Mouse (Mus musculus) MEL (cell line): ENCODE results near the gene Six1. TPM values are rescaled to one million over a fixed set of nuclear protein-coding genes. Genes with fewer than 3 reads are reported as not detected.

Experiments used
- DNase-seq: peaks from one replicate; pipeline ENCODE4 v3.0.0; 2011; ENCODE audit warnings: low read depth, low spot score
- H3K27ac ChIP-seq: 2 replicates; pipeline ENCODE4 v1.5.1; 2012; ENCODE audit warnings: low read depth, mild to moderate bottlenecking, control low read depth, low read length, moderate library complexity; ENCODE audit not compliant: control insufficient read depth
- H3K27me3 ChIP-seq, 2 experiments: fragments of 150-350 bp in 1 of 2; sonication (generic) in 1 of 2; 2 replicates each; pipeline ENCODE4 v1.6.1; 2012; ENCODE audit warnings: low read length in 2 of 2, mild to moderate bottlenecking in 2 of 2, improper control_type of control experiment in 1 of 2, moderate library complexity in 1 of 2; ENCODE audit not compliant: insufficient read depth in 2 of 2, control insufficient read depth in 1 of 2
- H3K36me3 ChIP-seq, 2 experiments: 2 replicates each; pipeline ENCODE4 v1.6.1; 2012 to 2014; ENCODE audit warnings: low read length in 2 of 2, improper control_type of control experiment in 1 of 2, inconsistent platforms in 1 of 2, mild to moderate bottlenecking in 1 of 2; ENCODE audit not compliant: insufficient read depth in 2 of 2, control insufficient read depth in 1 of 2
- H3K4me1 ChIP-seq, 2 experiments: fragments of 150-350 bp in 1 of 2; sonication (generic) in 1 of 2; 2 replicates each; pipeline ENCODE4 v1.6.1; 2012; ENCODE audit warnings: low read length in 2 of 2, improper control_type of control experiment in 1 of 2, mild to moderate bottlenecking in 1 of 2; ENCODE audit not compliant: insufficient read depth in 2 of 2, control insufficient read depth in 1 of 2
- H3K4me3 ChIP-seq, 2 experiments: fragments of 150-350 bp in 1 of 2; sonication (generic) in 1 of 2; 2 replicates each; pipeline ENCODE4 v1.5.1; 2012; ENCODE audit warnings: low read depth in 2 of 2, low read length in 2 of 2, mild to moderate bottlenecking in 2 of 2, moderate library complexity in 2 of 2, control low read depth in 1 of 2, improper control_type of control experiment in 1 of 2; ENCODE audit not compliant: control insufficient read depth in 1 of 2, insufficient read depth in 1 of 2
- H3K79me2 ChIP-seq: 2 replicates; pipeline ENCODE4 v1.6.1; 2012; ENCODE audit warnings: mild to moderate bottlenecking, low read length, moderate library complexity; ENCODE audit not compliant: control insufficient read depth, poor library complexity, insufficient read depth
- H3K9ac ChIP-seq: 2 replicates; pipeline ENCODE4 v1.6.1; 2012; ENCODE audit warnings: low read depth, mild to moderate bottlenecking, control low read depth, low read length, moderate library complexity; ENCODE audit not compliant: control insufficient read depth, poor library complexity, severe bottlenecking
- H3K9me3 ChIP-seq: fragments of 150-350 bp; sonication (generic); replicated peaks from 2 replicates; pipeline ENCODE4 v1.6.1; 2012; ENCODE audit warnings: mild to moderate bottlenecking, low read length, improper control_type of control experiment, moderate library complexity; ENCODE audit not compliant: insufficient read depth
- CHD1 ChIP-seq: IDR thresholded peaks from 2 replicates; pipeline ENCODE4 v1.6.1; 2012; ENCODE audit warnings: low read depth, mild to moderate bottlenecking, inconsistent platforms, low read length, improper control_type of control experiment
- CTCF ChIP-seq, 3 experiments: IDR thresholded peaks in 2 of 3; conservative IDR thresholded peaks in 1 of 3; 2 replicates each; pipeline ENCODE4 v1.5.1; 2011 to 2012; ENCODE audit warnings: low read length in 3 of 3, low read depth in 2 of 3, mild to moderate bottlenecking in 2 of 3, improper control_type of control experiment in 1 of 3, inconsistent platforms in 1 of 3, mixed read lengths in 1 of 3, moderate library complexity in 1 of 3; ENCODE audit not compliant: control insufficient read depth in 1 of 3, insufficient read depth in 1 of 3, poor library complexity in 1 of 3, severe bottlenecking in 1 of 3
- EP300 ChIP-seq, 2 experiments: IDR thresholded peaks; 2 replicates each; pipeline ENCODE4 v1.6.1; 2011; ENCODE audit warnings: improper control_type of control experiment in 2 of 2, low read length in 2 of 2, low read depth in 1 of 2, mild to moderate bottlenecking in 1 of 2
- ETS1 ChIP-seq: IDR thresholded peaks from 2 replicates; pipeline ENCODE4 v1.6.1; 2012; ENCODE audit warnings: low read depth, mild to moderate bottlenecking, inconsistent platforms, low read length, improper control_type of control experiment, moderate library complexity
- GABPA ChIP-seq: IDR thresholded peaks from 2 replicates; pipeline ENCODE4 v1.6.1; 2012; ENCODE audit warnings: low read depth, mild to moderate bottlenecking, inconsistent platforms, low read length, improper control_type of control experiment, moderate library complexity
- GATA1 ChIP-seq: IDR thresholded peaks from 2 replicates; pipeline ENCODE4 v1.6.1; 2011; ENCODE audit warnings: low read depth, low read length, improper control_type of control experiment
- KAT2A ChIP-seq: conservative IDR thresholded peaks from 2 replicates; pipeline ENCODE4 v1.6.1; 2012; ENCODE audit warnings: low read depth, low read length, improper control_type of control experiment, inconsistent platforms
- MAFK ChIP-seq: IDR thresholded peaks from 2 replicates; pipeline ENCODE4 v1.6.1; 2011; ENCODE audit warnings: low read depth, mild to moderate bottlenecking, low read length, improper control_type of control experiment, borderline replicate concordance
- MXI1 ChIP-seq: IDR thresholded peaks from 2 replicates; pipeline ENCODE4 v1.6.1; 2011; ENCODE audit warnings: mild to moderate bottlenecking, low read depth, low read length, improper control_type of control experiment
- MYC ChIP-seq: IDR thresholded peaks from 2 replicates; pipeline ENCODE4 v1.6.1; 2011; ENCODE audit warnings: low read depth, mild to moderate bottlenecking, low read length, improper control_type of control experiment, moderate library complexity
- NELFE ChIP-seq: IDR thresholded peaks from 2 replicates; pipeline ENCODE4 v1.6.1; 2011; ENCODE audit warnings: low read depth, low read length, improper control_type of control experiment
- POLR2A ChIP-seq, 2 experiments: IDR thresholded peaks; 2 replicates each; pipeline ENCODE4 v1.6.1; 2011 to 2012; ENCODE audit warnings: low read length in 2 of 2, mild to moderate bottlenecking in 2 of 2, control low read depth in 1 of 2, improper control_type of control experiment in 1 of 2, low read depth in 1 of 2, moderate library complexity in 1 of 2; ENCODE audit not compliant: control insufficient read depth in 1 of 2, insufficient read depth in 1 of 2, poor library complexity in 1 of 2
- POLR2AphosphoS2 ChIP-seq: IDR thresholded peaks from 2 replicates; pipeline ENCODE4 v1.6.1; 2011; ENCODE audit warnings: low read length, improper control_type of control experiment
- POLR2AphosphoS5 ChIP-seq: IDR thresholded peaks from 2 replicates; pipeline ENCODE4 v1.6.1; 2012; ENCODE audit warnings: low read depth, borderline replicate concordance, mild to moderate bottlenecking, inconsistent platforms, low read length, moderate library complexity, mixed read lengths
- SIN3A ChIP-seq: IDR thresholded peaks from 2 replicates; pipeline ENCODE4 v1.6.1; 2012; ENCODE audit warnings: low read length, improper control_type of control experiment, inconsistent platforms
- SMC3 ChIP-seq: IDR thresholded peaks from 2 replicates; pipeline ENCODE4 v1.6.1; 2011; ENCODE audit warnings: low read depth, low read length, improper control_type of control experiment
- TCF12 ChIP-seq: IDR thresholded peaks from 2 replicates; pipeline ENCODE4 v1.6.1; 2014; ENCODE audit warnings: low read depth, mild to moderate bottlenecking, inconsistent platforms, low read length, improper control_type of control experiment, moderate library complexity
- UBTF ChIP-seq: IDR thresholded peaks from 2 replicates; pipeline ENCODE4 v1.6.1; 2012; ENCODE audit warnings: low read depth, mild to moderate bottlenecking, inconsistent platforms, low read length, improper control_type of control experiment, moderate library complexity, borderline replicate concordance; ENCODE audit not compliant: insufficient read depth
- USF1 ChIP-seq: IDR thresholded peaks from 2 replicates; pipeline ENCODE4 v1.6.1; 2014; ENCODE audit warnings: low read depth, mild to moderate bottlenecking, inconsistent platforms, low read length, improper control_type of control experiment, moderate library complexity
- USF2 ChIP-seq, 2 experiments: IDR thresholded peaks; 2 replicates each; pipeline ENCODE4 v1.6.1; 2011 to 2012; ENCODE audit warnings: improper control_type of control experiment in 2 of 2, low read length in 2 of 2, borderline replicate concordance in 1 of 2, inconsistent platforms in 1 of 2, low read depth in 1 of 2, mild to moderate bottlenecking in 1 of 2; ENCODE audit not compliant: insufficient read depth in 1 of 2
- ZC3H11A ChIP-seq: IDR thresholded peaks from 2 replicates; pipeline ENCODE4 v1.6.1; 2012; ENCODE audit warnings: low read depth, mild to moderate bottlenecking, inconsistent platforms, low read length, improper control_type of control experiment
- ZKSCAN1 ChIP-seq: IDR thresholded peaks from 2 replicates; pipeline ENCODE4 v1.6.1; 2012; ENCODE audit warnings: low read depth, mild to moderate bottlenecking, inconsistent platforms, low read length, improper control_type of control experiment, moderate library complexity
- ZMIZ1 ChIP-seq: IDR thresholded peaks from 2 replicates; pipeline ENCODE4 v1.6.1; 2012; ENCODE audit warnings: low read depth, mild to moderate bottlenecking, inconsistent platforms, low read length, improper control_type of control experiment, moderate library complexity
- polyA plus RNA-seq, 2 experiments: library from polyadenylated mRNA; stranded (reverse) in 1 of 2; unstranded in 1 of 2; fragments of >175 nt in 1 of 2; fragments of >200 nt in 1 of 2; gene quantifications; 2 replicates each; pipeline versions ENCODE4 v1.2.1 to v1.2.4; 2012; ENCODE audit warnings: low replicate concordance in 2 of 2, low read depth in 1 of 2; ENCODE audit not compliant: insufficient read length in 2 of 2, insufficient read depth in 1 of 2, missing spikeins in 1 of 2
- total RNA-seq: library from RNA; depleted of rRNA; stranded (reverse); fragments of 300-350 nt; gene quantifications from 2 replicates; pipeline ENCODE4 v1.2.3, GENCODE M21; 2012

Six1 gene
- total and polyA plus RNA-seq, 3 experiments = not detected

DNA sequence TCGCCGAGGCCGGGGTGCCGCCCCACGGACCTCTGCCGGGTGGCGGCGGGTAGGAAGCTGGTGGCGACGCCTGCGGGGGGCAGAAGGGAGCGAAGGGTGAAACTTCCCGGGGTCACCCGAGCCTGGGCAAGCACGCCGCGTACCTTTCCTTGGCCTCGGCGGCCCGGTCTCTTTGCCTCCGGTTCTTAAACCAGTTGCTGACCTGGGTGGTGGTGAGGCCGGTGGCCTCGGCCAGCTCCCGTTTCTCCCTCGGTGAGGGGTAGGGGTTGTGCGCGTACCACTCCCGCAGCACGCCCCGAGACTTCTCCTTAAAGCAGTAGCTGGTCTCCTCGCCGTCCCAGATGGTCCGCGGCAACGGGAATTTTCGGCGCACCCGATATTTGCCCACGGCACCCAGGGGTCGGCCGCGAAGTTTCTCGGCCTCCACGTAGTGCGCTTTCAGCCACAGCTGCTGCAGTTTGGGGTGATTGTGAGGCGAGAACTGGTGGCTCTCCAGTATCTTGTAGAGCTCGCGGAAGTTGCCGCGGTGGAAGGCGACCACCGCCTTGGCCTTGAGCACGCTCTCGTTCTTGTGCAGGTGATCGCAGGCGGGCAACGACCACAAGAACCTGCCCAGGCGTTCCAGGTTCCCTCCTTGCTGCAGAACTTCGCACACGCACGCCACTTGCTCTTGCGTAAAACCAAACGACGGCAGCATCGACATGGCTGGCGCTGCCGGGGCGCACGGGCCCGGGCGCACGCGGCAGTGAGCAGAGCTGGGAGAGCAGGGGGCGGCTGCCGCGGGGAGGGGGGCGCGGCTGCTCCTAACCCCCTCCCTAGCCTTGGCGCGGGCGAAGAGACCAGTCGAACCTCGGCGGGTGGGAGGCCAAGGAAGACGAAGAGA lies 7.7 kb downstream of the Six1 start:
- Histone ChIP-seq H3K79me2 (no peaks in the 10 kb centered on the region), H3K36me3 (no peaks in the 10 kb centered on the region), H3K9me3 (no peaks in the 10 kb centered on the region), H3K9ac (no peak overlapping the region), H3K4me3 (no peak overlapping the region), H3K27me3 (no peaks in the 10 kb centered on the region; a peak in 1 of 4 replicates), H3K27ac (no peak overlapping the region), H3K4me1 (no peaks in the 10 kb centered on the region)
- DNase-seq = no peak
- no peak for TF ChIP-seq POLR2AphosphoS5
- no peak for TF ChIP-seq ZMIZ1
- TF ChIP-seq USF2 (IDR thresholded peaks at IDR 0.05; ENCODE audit: borderline replicate concordance in 1 of 2, insufficient read depth in 1 of 2, low read depth in 1 of 2, low read length in 2 of 2) = no peak
- no peak for TF ChIP-seq KAT2A
- no peak for TF ChIP-seq UBTF
- TF ChIP-seq MAFK = no peak
- TF ChIP-seq POLR2AphosphoS2 = no peak
- TF ChIP-seq POLR2A (IDR thresholded peaks at IDR 0.05; ENCODE audit: control insufficient read depth in 1 of 2, insufficient read depth in 1 of 2, low read depth in 1 of 2, low read length in 2 of 2, poor library complexity in 1 of 2) = no peak
- TF ChIP-seq ZKSCAN1 = no peak
- TF ChIP-seq MYC = no peak
- no peak for TF ChIP-seq ZC3H11A
- no peak for TF ChIP-seq ETS1
- no peak for TF ChIP-seq SIN3A
- TF ChIP-seq NELFE = no peak
- TF ChIP-seq CHD1 = no peak
- no peak for TF ChIP-seq GABPA
- TF ChIP-seq MXI1 = no peak

DNA sequence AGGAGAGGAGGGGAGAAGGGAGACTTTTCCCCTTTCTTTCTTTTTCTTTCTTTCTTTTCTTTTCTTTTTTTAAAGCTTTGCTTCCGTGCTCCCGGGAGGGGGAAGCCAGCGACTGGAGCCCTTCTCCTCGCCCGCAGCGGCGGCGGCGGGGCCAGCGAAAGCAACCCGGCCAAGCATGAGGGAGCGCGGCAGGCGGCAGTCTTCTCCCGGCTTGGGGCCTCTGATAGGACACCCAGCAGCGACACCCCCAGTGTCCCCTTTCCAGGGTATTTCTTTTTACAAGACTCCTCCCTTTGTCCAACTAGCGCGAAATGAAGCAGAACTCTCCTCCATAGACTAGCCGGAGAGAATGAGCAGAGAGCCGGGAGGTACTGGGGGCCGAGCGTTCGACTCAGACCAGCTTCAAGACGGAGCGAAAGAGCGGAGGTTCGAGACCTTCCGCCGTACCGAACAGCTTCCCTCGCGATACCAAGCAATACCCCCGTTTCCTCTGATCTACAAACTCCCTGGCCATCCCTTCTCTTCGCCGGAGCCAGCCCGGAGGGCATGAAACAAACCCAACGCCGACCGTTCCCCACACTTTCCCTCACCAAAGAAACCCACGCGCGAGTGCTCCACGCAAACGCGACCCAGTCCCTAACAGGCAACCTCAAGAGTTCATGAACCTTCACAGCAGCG lies 8.5 kb downstream of the Six1 start:
- Histone ChIP-seq H3K9me3 (no peaks in the 10 kb centered on the region), H3K4me3 (no peak overlapping the region), H3K36me3 (no peaks in the 10 kb centered on the region), H3K27me3 (no peaks in the 10 kb centered on the region; a peak in 1 of 4 replicates), H3K4me1 (no peaks in the 10 kb centered on the region), H3K27ac (no peak overlapping the region), H3K9ac (no peak overlapping the region), H3K79me2 (no peaks in the 10 kb centered on the region)
- TF ChIP-seq USF1 (no peak), CHD1 (no peak), EP300 (IDR thresholded peaks at IDR 0.05; ENCODE audit: low read depth in 1 of 2, low read length in 2 of 2) (no peak), CTCF (IDR thresholded peaks at IDR 0.05 in 2 of 3, conservative IDR thresholded peaks at IDR 0.05 in 1 of 3; ENCODE audit: control insufficient read depth in 1 of 3, insufficient read depth in 1 of 3, low read depth in 2 of 3, low read length in 3 of 3, poor library complexity in 1 of 3, severe bottlenecking in 1 of 3) (no peak), ZKSCAN1 (no peak), SMC3 (no peak), GATA1 (no peak), MYC (no peak), TCF12 (no peak), ZMIZ1 (no peak)
- DNase-seq = no peak
